8 mouse cellular contexts compared by ENCODE assay signal in genomic region chr7:31041662-31042315, GRCm38 (mm10). TPM values are rescaled to one million over a fixed set of nuclear protein-coding genes. Genes with fewer than 3 reads are reported as not detected.
DNase-seq lines count a peak whose midpoint lies in the region; ATAC-seq and TF ChIP-seq lines count a peak whose summit lies in the region.

No protein-coding gene starts in this region.

- 0 out of 2 replicates have a peak, but pooled peaks cover 4% of the 10 kb centered on the region for H3K27me3 ChIP-seq in liver, postnatal 0 days (ENCODE audit: insufficient read depth, low read length)
- peaks cover 21% of the 10 kb centered on the region for H3K27me3 ChIP-seq in neural tube, embryonic 11.5 days (ENCODE audit: control insufficient read depth, insufficient read depth, low read length)

- peak overlapping the region; percentile 65 for H3K4me2 ChIP-seq in liver, postnatal 0 days (ENCODE audit: low read depth, low read length)
- peak overlapping the region; percentile 28 for H3K4me2 ChIP-seq in neural tube, embryonic 11.5 days (ENCODE audit: low read depth)

- H3K9ac ChIP-seq in liver, postnatal 0 days (replicated peaks), result peak overlapping the region; percentile 53
- 0 out of 2 replicates have a peak overlapping the region, but pooled peaks have one; percentile 15 for H3K9ac ChIP-seq in neural tube, embryonic 11.5 days (ENCODE audit: low read length)

- TF ChIP-seq EP300 in liver, postnatal 0 days (IDR thresholded peaks at IDR 0.05; ENCODE audit: low read depth), result no peak

- peak overlapping the region; percentile 31 for H3K4me3 ChIP-seq in liver, postnatal 0 days (ENCODE audit: low read depth, low read length)
- no peak overlapping the region for H3K4me3 ChIP-seq in neural tube, embryonic 11.5 days (ENCODE audit: low read depth, low read length)

- peak overlapping the region; percentile 44; the same call in 1 of the 2 replicates for H3K27ac ChIP-seq in liver, postnatal 0 days (ENCODE audit: low read depth)
- no peak overlapping the region for H3K27ac ChIP-seq in neural tube, embryonic 11.5 days (ENCODE audit: low read depth, low read length)

- no peak for TF ChIP-seq CTCF in liver, postnatal 0 days (IDR thresholded peaks at IDR 0.05; ENCODE audit: low read depth)

- peak; percentile 67 for ATAC-seq in liver, postnatal 0 days
- ATAC-seq in neural tube, embryonic 11.5 days (ENCODE audit: insufficient read depth, low FRiP score, low TSS enrichment), result no peak

- 3% methylated on average over 28 of the region's 28 CpGs for WGBS in liver, postnatal 0 days (ENCODE audit: insufficient replicate concordance)
- 4% methylated on average over 28 of the region's 28 CpGs for WGBS in neural tube, embryonic 11.5 days

- no peaks in the 10 kb centered on the region for H3K4me1 ChIP-seq in liver, postnatal 0 days (ENCODE audit: insufficient read depth)
- no peaks in the 10 kb centered on the region for H3K4me1 ChIP-seq in neural tube, embryonic 11.5 days (ENCODE audit: control insufficient read depth, insufficient read depth, low read length)

- H3K9me3 ChIP-seq in liver, postnatal 0 days (ENCODE audit: low read length), result no peaks in the 10 kb centered on the region
- H3K9me3 ChIP-seq in neural tube, embryonic 11.5 days (ENCODE audit: control insufficient read depth, low read length), result no peaks in the 10 kb centered on the region

- H3K36me3 ChIP-seq in liver, postnatal 0 days (replicated peaks; ENCODE audit: insufficient read depth, low read length), result no peaks in the 10 kb centered on the region
- H3K36me3 ChIP-seq in neural tube, embryonic 11.5 days (ENCODE audit: control insufficient read depth, insufficient read depth, low read length), result no peaks in the 10 kb centered on the region

- peak; percentile 64 for DNase-seq in 3T3-L1 (ENCODE audit: low read depth, low spot score)
- peak; percentile 58 to 73 for DNase-seq in adrenal gland, adult 18-20 months (ENCODE audit: low spot score in 2 of 2)
- peak; percentile 53 for DNase-seq in gastrocnemius, postnatal 10 days
- DNase-seq in induced T-regulatory cell, adult 2 months (ENCODE audit: low read depth), result peak; percentile 89
- peak; percentile 55 for DNase-seq in liver, postnatal 0 days
- peak; percentile 24 for DNase-seq in neural tube, embryonic 11.5 days (ENCODE audit: low spot score)
- DNase-seq in adipocyte (ENCODE audit: low spot score), result no peak
- no peak for DNase-seq in layer of hippocampus, adult 9-10 months (ENCODE audit: low spot score)

RNA-seq across cellular contexts. Expression of gene Fxyd5, which starts 0.5 kb away (rescaled TPM):
- total RNA-seq in adrenal gland, adult 18-20 months (2021), result 10 to 100 TPM; 45.1 to 82.7 TPM
- 10 to 100 TPM; 10.1 to 21.5 TPM for total RNA-seq in gastrocnemius, postnatal 10 days (2021)
- 25.8 and 29.4 TPM in 2 replicates for polyA plus RNA-seq in liver, postnatal 0 days (2015; fragmentation: Nextera tagmentation; extraction: Ambion mirVana)
- 16.2 and 17.3 TPM in 2 replicates for polyA plus RNA-seq in neural tube, embryonic 11.5 days (2014; fragmentation: Nextera tagmentation; extraction: Ambion mirVana)

RNA-seq across cellular contexts. Expression of gene Fxyd7, which starts 9.5 kb away (rescaled TPM):
- total RNA-seq in adrenal gland, adult 18-20 months (2021), result 1 to 10 TPM; 1.9 to 2.3 TPM
- total RNA-seq in gastrocnemius, postnatal 10 days (2021), result 1 to 10 TPM; 2.4 to 2.6 TPM
- 0.16 TPM in 1 of 2 replicates, not detected in the other for polyA plus RNA-seq in liver, postnatal 0 days (2015; fragmentation: Nextera tagmentation; extraction: Ambion mirVana)
- 30.5 and 36.5 TPM in 2 replicates for polyA plus RNA-seq in neural tube, embryonic 11.5 days (2014; fragmentation: Nextera tagmentation; extraction: Ambion mirVana)

RNA-seq across cellular contexts. Expression of gene Fxyd1, which starts 15.2 kb away (rescaled TPM):
- 100 to 1,000 TPM; 193 to 280 TPM for total RNA-seq in adrenal gland, adult 18-20 months (2021)
- total RNA-seq in gastrocnemius, postnatal 10 days (2021), result 1,000 to 10,000 TPM; 1,112 to 1,150 TPM
- 300 and 302 TPM in 2 replicates for polyA plus RNA-seq in liver, postnatal 0 days (2015; fragmentation: Nextera tagmentation; extraction: Ambion mirVana)
- 17.0 and 21.8 TPM in 2 replicates for polyA plus RNA-seq in neural tube, embryonic 11.5 days (2014; fragmentation: Nextera tagmentation; extraction: Ambion mirVana)

RNA-seq across cellular contexts. Expression of gene Lgi4, which starts 17.4 kb away (rescaled TPM):
- 1 to 10 TPM; 3.0 to 8.1 TPM for total RNA-seq in adrenal gland, adult 18-20 months (2021)
- total RNA-seq in gastrocnemius, postnatal 10 days (2021), result 1 to 10 TPM; 8.4 to 9.9 TPM
- polyA plus RNA-seq in liver, postnatal 0 days (2015; fragmentation: Nextera tagmentation; extraction: Ambion mirVana), result 0.11 TPM in 1 of 2 replicates, not detected in the other
- 4.6 and 4.9 TPM in 2 replicates for polyA plus RNA-seq in neural tube, embryonic 11.5 days (2014; fragmentation: Nextera tagmentation; extraction: Ambion mirVana)

RNA-seq across cellular contexts. Expression of gene Fxyd3, which starts 34.7 kb away (rescaled TPM):
- total RNA-seq in adrenal gland, adult 18-20 months (2021), result 1 to 10 TPM; 1.4 to 4.4 TPM
- total RNA-seq in gastrocnemius, postnatal 10 days (2021), result 1 to 10 TPM; 2.9 TPM
- polyA plus RNA-seq in liver, postnatal 0 days (2015; fragmentation: Nextera tagmentation; extraction: Ambion mirVana), result 3.4 TPM in 2 replicates
- 6.0 and 7.7 TPM in 2 replicates for polyA plus RNA-seq in neural tube, embryonic 11.5 days (2014; fragmentation: Nextera tagmentation; extraction: Ambion mirVana)

Comparison
In these comparisons a context has a peak if more than half of its experiments do, and no peak if none do; other contexts are left out.
1. DNase-seq: peak in 3T3-L1 (single experiment), adrenal gland, adult 18-20 months (2 of 2), gastrocnemius, postnatal 10 days (single experiment), induced T-regulatory cell, adult 2 months (single experiment), liver, postnatal 0 days (single experiment) and neural tube, embryonic 11.5 days (single experiment); none in adipocyte (single experiment) and layer of hippocampus, adult 9-10 months (single experiment).